Mouse (Mus musculus) spleen, adult 2 months (tissue): ENCODE results near the gene Zmiz1.

Experiments
- CTCF ChIP-seq: fragments of 200-500 bp; IDR thresholded peaks from 2 replicates; pipeline ENCODE4 v1.5.1; 2011; ENCODE audit warnings: mild to moderate bottlenecking, inconsistent platforms; ENCODE audit not compliant: insufficient read depth, insufficient read length, insufficient replicate concordance; ENCODE audit errors: extremely low read depth
- POLR2A ChIP-seq: fragments of 200-500 bp; IDR thresholded peaks from 2 replicates; pipeline ENCODE4 v1.6.1; 2011; ENCODE audit warnings: low read depth, low read length, inconsistent platforms

DNA sequence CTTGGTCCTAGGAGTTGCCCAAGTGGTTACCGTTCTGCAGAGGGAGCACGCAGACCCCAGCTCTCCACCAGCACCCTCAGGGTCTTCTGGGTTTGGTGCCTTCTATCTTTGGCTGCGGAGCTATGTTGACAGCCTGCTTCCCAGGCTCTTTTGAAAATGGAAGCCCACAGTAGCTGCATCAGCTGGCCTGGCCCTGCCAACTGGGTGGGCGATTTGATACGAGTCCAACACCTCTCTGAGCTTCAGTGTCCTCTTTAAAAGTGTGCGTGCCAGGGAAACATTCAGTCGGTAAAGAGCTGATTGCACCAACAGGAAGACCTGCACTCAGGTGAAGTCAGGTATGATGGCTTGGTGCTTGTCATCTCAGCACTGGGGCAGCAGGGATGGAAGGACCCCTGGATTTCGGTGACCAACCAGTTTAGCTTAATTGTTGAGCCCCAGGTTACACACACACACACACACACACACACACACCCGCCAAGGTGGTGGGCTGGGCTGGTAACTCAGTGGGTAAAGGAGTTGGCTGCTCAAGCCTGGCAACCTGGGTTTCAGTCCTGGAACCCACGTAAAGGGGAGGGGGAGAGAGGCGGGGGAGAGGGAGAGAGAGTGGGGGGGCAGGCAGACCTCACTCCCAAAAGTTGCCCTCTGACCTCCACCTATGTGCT lies 22.8 kb downstream of the Zmiz1 start:
- TF ChIP-seq POLR2A (no peak), CTCF (no peak)
